Mouse (Mus musculus): Measurements from ENCODE around the gene Atg10. TPM values are rescaled to one million over a fixed set of nuclear protein-coding genes. Genes with fewer than 3 reads are reported as not detected.

Atg10 gene
- polyA plus RNA-seq, 1 experiment from 2014 or later: 16.2 TPM

DNA sequence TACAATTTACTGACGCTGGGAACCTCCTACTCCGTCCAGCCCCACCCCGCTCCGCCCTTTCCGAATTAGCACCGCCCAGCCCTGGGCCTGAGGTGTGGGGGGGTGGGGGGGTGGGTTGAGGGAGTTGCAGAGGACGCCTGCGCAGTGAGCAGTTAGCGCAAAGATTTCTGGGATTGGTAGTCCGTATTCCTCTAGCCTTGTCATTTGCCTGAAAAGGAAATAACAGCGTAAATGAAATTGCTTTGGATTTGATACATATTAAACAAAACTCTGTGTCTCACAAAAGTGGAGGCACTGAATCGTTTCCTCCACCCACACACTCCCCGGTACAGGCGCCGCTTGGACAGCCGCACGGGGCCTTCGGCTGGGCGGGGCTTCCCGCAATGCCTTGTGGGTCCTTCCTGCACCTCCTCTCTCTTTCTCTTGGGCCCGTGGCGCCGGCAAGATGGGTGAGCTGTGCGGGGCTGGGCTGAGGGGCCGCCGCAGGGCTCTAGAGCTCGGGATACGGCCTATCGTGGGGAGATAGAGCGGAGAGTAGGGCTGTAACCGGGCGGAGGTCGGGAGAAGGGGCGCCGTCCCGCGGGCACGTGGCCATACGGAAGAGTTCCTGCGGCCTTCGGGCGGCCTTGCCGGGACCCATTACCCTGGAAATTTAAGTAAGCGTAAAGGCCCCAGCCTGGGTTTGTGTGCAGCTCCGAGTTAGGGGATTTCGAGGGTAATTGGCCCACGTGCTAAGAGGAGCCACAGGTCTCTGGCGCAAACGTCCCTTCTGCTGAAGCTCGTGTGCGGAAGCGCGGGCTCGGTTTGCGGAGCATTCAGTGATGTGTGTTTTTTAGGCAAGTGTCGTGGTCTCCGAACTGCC is 300.8 kb downstream of the Atg10 start, which contains the start of gene Rps23:
Gene Rps23 (plus strand): TSS at position 208 of the 862 bp plus-strand sequence.
- Histone ChIP-seq H3K4me2 (ENCODE audit: low read depth) (peak within 1 kb of the TSS; percentile 69), H3K4me1 (ENCODE audit: control insufficient read depth, insufficient read depth, low read length) (no peaks in the 10 kb centered on the region), H3K27me3 (ENCODE audit: control insufficient read depth, insufficient read depth, low read length) (no peaks in the 10 kb centered on the region), H3K27ac (ENCODE audit: low read depth, low read length) (peak within 1 kb of the TSS; percentile 49), H3K9me3 (ENCODE audit: control insufficient read depth, low read length) (no peaks in the 10 kb centered on the region), H3K4me3 (ENCODE audit: low read depth, low read length) (peak within 1 kb of the TSS; percentile 85), H3K9ac (ENCODE audit: low read length) (peak within 1 kb of the TSS; percentile 94), H3K36me3 (ENCODE audit: control insufficient read depth, insufficient read depth, low read length) (peaks cover 5% of the 10 kb centered on the region)
- DNase-seq (ENCODE audit: low spot score) (peak; percentile 90), ATAC-seq (ENCODE audit: insufficient read depth, low FRiP score, low TSS enrichment) (peak; percentile 98)
- WGBS: under 1% methylated on average over 57 of the region's 57 CpGs

DNA sequence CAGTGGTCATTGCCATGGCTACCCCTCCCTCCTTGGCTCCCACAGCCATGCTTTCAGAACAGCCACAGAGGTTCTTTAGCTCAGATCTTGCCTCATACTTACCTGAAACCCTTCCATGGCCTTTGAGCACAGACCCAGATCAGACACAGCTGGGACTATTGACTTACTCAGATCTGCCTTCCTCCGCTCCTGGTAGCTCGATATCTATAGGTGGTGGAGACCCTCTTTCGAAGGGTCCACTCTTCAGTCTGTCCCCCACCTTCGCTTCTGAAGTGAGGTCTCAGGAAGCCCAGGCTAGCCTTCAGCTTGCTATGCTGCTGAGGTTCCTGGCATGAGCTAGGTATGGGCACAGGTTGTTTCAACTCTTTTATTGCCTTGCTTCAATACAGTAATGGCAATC is 309.0 kb downstream of the Atg10 start:
- DNase-seq (ENCODE audit: low spot score) (no peak), ATAC-seq (ENCODE audit: insufficient read depth, low FRiP score, low TSS enrichment) (no peak)
- H3K27ac ChIP-seq (ENCODE audit: low read depth, low read length): no peak overlapping the region
- no peaks in the 10 kb centered on the region for H3K27me3 ChIP-seq (ENCODE audit: control insufficient read depth, insufficient read depth, low read length)
- no peaks in the 10 kb centered on the region for H3K4me1 ChIP-seq (ENCODE audit: control insufficient read depth, insufficient read depth, low read length)
- 97% methylated on average over 4 of the region's 4 CpGs for WGBS
- H3K36me3 ChIP-seq (ENCODE audit: control insufficient read depth, insufficient read depth, low read length): no peaks in the 10 kb centered on the region
- no peak overlapping the region for H3K9ac ChIP-seq (ENCODE audit: low read length)
- no peak overlapping the region for H3K4me2 ChIP-seq (ENCODE audit: low read depth)
- no peak overlapping the region for H3K4me3 ChIP-seq (ENCODE audit: low read depth, low read length)
- no peaks in the 10 kb centered on the region for H3K9me3 ChIP-seq (ENCODE audit: control insufficient read depth, low read length)

DNA sequence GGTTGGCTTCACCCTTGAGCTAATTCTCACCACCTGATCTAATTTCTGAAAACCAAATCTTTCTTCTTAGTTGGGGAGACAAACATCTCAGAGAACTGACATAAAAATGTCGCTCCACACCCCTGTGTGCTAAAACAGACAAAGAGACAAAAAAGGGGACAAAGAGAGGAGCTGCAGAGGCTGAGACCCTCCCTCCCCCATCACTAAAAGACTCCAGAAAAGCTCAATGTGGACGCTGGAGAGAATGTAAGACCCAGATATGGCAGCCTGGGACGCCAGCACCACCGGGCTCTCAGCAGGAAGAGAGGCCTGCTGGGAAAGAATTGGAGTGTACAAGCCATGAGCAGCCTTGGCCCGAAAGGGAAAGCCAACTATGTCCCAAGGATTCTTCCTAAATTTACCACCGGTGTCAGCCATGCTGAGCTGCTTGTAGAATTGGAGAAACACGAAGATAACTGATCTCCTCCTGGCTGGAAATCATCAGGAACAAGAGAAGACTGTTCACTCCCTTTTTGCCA is 310.0 kb downstream of the Atg10 start:
- WGBS: 53% methylated on average over 7 of the region's 7 CpGs
- Histone ChIP-seq H3K27ac (ENCODE audit: low read depth, low read length) (no peak overlapping the region), H3K9ac (ENCODE audit: low read length) (no peak overlapping the region), H3K4me3 (ENCODE audit: low read depth, low read length) (no peak overlapping the region), H3K4me1 (ENCODE audit: control insufficient read depth, insufficient read depth, low read length) (no peaks in the 10 kb centered on the region), H3K27me3 (ENCODE audit: control insufficient read depth, insufficient read depth, low read length) (no peaks in the 10 kb centered on the region), H3K9me3 (ENCODE audit: control insufficient read depth, low read length) (no peaks in the 10 kb centered on the region), H3K4me2 (ENCODE audit: low read depth) (no peak overlapping the region), H3K36me3 (ENCODE audit: control insufficient read depth, insufficient read depth, low read length) (no peaks in the 10 kb centered on the region)
- no peak for ATAC-seq (ENCODE audit: insufficient read depth, low FRiP score, low TSS enrichment)
- no peak for DNase-seq (ENCODE audit: low spot score)

DNA sequence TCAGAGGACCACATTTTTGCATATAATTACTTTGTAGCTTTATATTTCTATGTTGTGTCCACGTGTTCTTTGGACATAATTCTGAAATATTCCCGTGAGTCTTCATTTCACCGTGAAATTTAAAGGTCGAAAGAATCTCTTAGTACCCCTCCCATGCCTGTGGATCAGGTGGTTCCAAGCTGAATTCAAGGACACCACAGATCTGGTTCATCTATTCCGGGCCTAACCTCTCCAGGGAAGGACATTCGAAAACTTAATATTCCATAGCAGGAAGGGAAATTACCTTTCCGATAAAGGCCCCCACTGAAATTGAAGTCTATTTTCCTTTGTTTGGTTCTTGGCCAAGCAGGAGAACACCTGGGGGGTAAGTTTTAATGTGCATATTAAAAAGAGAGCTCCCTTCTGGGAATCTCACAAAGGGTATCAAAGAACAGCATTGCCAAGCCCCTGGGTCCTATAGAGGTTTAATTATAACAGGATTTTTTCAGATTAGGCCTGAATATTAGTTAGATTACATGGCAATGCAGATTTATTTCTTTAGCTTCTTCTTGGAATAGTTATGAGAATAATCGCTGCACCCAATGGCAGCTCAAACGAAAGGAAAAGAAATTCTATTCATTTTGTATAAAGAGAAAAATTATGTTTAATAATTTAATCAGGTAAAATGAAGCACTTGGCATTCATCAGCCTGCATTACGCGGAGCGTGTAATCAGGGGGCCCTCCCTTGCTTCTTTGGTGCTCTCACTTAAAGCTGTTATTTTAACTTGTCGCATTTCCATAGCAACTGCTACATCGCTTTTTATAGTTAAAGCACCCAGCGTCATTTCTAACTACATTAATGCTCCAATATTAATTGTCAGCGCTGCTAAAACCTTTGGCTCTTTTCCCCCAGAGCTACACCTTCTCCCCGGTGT is 310.8 kb downstream of the Atg10 start:
- H3K9ac ChIP-seq (ENCODE audit: low read length): no peak overlapping the region
- no peaks in the 10 kb centered on the region for H3K4me1 ChIP-seq (ENCODE audit: control insufficient read depth, insufficient read depth, low read length)
- H3K27ac ChIP-seq (ENCODE audit: low read depth, low read length): no peak overlapping the region
- H3K4me2 ChIP-seq (ENCODE audit: low read depth): no peak overlapping the region
- ATAC-seq (ENCODE audit: insufficient read depth, low FRiP score, low TSS enrichment) (no peak), DNase-seq (ENCODE audit: low spot score) (no peak)
- H3K36me3 ChIP-seq (ENCODE audit: control insufficient read depth, insufficient read depth, low read length): no peaks in the 10 kb centered on the region
- H3K4me3 ChIP-seq (ENCODE audit: low read depth, low read length): no peak overlapping the region
- H3K9me3 ChIP-seq (ENCODE audit: control insufficient read depth, low read length): no peaks in the 10 kb centered on the region
- no peaks in the 10 kb centered on the region for H3K27me3 ChIP-seq (ENCODE audit: control insufficient read depth, insufficient read depth, low read length)
- WGBS: 82% methylated on average over 17 of the region's 17 CpGs

DNA sequence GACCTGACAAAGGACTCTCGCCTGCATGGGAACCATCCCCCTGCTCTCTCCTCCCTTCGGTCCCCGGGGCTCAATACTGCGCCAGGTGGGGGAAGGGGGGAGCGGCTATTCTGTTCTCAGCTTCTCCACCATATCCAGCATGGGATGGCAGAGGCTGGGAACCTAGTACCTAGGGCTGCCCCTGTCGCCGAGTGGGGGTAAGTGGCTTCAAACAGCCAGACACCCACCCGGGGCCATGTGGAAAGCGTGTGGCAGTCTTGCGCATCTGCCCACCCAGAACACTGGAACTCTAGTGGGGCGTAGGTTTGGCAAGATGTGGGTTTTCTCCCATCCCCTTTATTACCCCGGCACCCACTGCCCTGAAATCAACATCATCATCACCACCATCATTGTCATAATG is 316.4 kb downstream of the Atg10 start:
- H3K9me3 ChIP-seq (ENCODE audit: control insufficient read depth, low read length): no peaks in the 10 kb centered on the region
- no peaks in the 10 kb centered on the region for H3K4me1 ChIP-seq (ENCODE audit: control insufficient read depth, insufficient read depth, low read length)
- no peaks in the 10 kb centered on the region for H3K27me3 ChIP-seq (ENCODE audit: control insufficient read depth, insufficient read depth, low read length)
- no peak overlapping the region for H3K4me3 ChIP-seq (ENCODE audit: low read depth, low read length)
- H3K4me2 ChIP-seq (ENCODE audit: low read depth): no peak overlapping the region
- 89% methylated on average over 12 of the region's 12 CpGs for WGBS
- DNase-seq (ENCODE audit: low spot score) (no peak), ATAC-seq (ENCODE audit: insufficient read depth, low FRiP score, low TSS enrichment) (no peak)
- H3K36me3 ChIP-seq (ENCODE audit: control insufficient read depth, insufficient read depth, low read length): no peaks in the 10 kb centered on the region
- H3K27ac ChIP-seq (ENCODE audit: low read depth, low read length): no peak overlapping the region
- no peak overlapping the region for H3K9ac ChIP-seq (ENCODE audit: low read length)

DNA sequence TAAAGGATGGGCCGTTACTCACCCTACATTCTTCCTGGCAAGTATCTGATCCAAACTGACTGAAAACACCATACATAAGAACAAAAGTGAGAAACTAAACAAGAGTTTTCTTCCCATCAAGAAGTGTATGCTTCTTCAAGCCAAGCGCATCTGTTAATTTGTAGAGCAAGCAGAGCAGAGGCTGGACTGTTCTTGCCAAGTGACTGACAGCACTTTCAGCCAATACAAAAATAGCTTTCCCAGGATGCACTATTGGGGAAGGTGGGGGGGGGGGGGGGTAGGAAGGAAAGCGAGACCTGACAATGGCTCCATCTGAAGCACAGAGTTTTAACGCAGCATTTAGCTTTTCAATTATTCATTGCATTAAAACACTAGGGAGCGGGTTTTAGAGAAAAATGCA is 318.6 kb downstream of the Atg10 start, which contains the start of gene Atp6ap1l:
Gene Atp6ap1l (minus strand): TSS at position 180 of the 400 bp plus-strand sequence.
- DNase-seq (ENCODE audit: low spot score) (no peak), ATAC-seq (ENCODE audit: insufficient read depth, low FRiP score, low TSS enrichment) (no peak)
- H3K4me2 ChIP-seq (ENCODE audit: low read depth): no peak within 1 kb of the TSS
- H3K9me3 ChIP-seq (ENCODE audit: control insufficient read depth, low read length): no peaks in the 10 kb centered on the region
- 90% methylated on average over 5 of the region's 5 CpGs for WGBS
- H3K4me3 ChIP-seq (ENCODE audit: low read depth, low read length): no peak within 1 kb of the TSS
- no peak within 1 kb of the TSS for H3K27ac ChIP-seq (ENCODE audit: low read depth, low read length)
- no peaks in the 10 kb centered on the region for H3K36me3 ChIP-seq (ENCODE audit: control insufficient read depth, insufficient read depth, low read length)
- no peak within 1 kb of the TSS for H3K9ac ChIP-seq (ENCODE audit: low read length)
- no peaks in the 10 kb centered on the region for H3K4me1 ChIP-seq (ENCODE audit: control insufficient read depth, insufficient read depth, low read length)
- H3K27me3 ChIP-seq (ENCODE audit: control insufficient read depth, insufficient read depth, low read length): no peaks in the 10 kb centered on the region

DNA sequence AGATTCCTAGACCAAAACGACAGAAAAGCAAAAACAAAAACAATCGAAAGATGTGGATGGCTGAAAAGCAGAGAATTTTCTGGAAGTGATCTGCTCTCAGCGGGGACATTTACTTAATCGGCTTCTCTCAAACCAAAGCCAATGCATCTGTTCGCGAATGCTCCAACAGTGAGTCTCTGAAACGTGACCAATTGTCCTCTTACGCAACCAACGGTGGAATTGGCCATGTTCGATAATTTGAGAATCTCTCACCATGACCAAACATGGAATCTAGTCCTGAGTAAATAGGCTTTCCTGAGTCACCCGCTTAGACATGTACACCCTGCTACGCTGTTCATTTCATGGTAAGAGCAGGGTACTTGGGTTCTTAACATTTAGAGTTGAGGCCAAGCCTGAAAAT is 326.9 kb downstream of the Atg10 start:
- no peak for ATAC-seq (ENCODE audit: insufficient read depth, low FRiP score, low TSS enrichment)
- no peak overlapping the region for H3K4me2 ChIP-seq (ENCODE audit: low read depth)

DNA sequence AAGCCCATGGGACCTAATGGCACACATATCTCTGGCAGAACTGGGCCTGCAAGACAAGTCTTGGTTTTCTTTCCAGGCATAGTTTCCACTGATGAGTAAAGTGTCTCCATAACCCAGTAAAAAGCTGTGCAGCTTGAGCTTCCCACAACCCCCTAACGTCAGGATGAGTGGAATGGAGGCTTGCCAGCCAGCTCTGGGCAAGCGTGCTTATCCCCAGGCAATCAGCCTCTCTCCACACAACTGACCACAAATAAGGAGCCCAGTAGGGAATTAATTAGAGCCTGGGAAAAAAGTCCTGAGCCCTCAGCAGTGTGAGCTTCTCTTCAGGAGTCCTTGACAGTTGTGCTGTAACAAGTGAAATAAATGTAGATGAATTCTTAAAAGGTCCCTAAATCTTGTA is 327.7 kb downstream of the Atg10 start:
- no peak overlapping the region for H3K27ac ChIP-seq (ENCODE audit: low read depth, low read length)
- ATAC-seq (ENCODE audit: insufficient read depth, low FRiP score, low TSS enrichment): no peak
- WGBS: 61% methylated on average over 2 of the region's 2 CpGs

More for the DNA sequence above, 326.9 kb downstream of the Atg10 start:
- H3K27ac ChIP-seq (ENCODE audit: low read depth, low read length): no peak overlapping the region
- WGBS: 90% methylated on average over 12 of the region's 12 CpGs
- no peak overlapping the region for H3K9ac ChIP-seq (ENCODE audit: low read length)
- H3K4me3 ChIP-seq (ENCODE audit: low read depth, low read length): no peak overlapping the region
- H3K4me1 ChIP-seq (ENCODE audit: control insufficient read depth, insufficient read depth, low read length): no peaks in the 10 kb centered on the region
- no peaks in the 10 kb centered on the region for H3K27me3 ChIP-seq (ENCODE audit: control insufficient read depth, insufficient read depth, low read length)
- no peak for DNase-seq (ENCODE audit: low spot score)
- H3K36me3 ChIP-seq (ENCODE audit: control insufficient read depth, insufficient read depth, low read length): no peaks in the 10 kb centered on the region
- no peaks in the 10 kb centered on the region for H3K9me3 ChIP-seq (ENCODE audit: control insufficient read depth, low read length)

More for the DNA sequence above, 327.7 kb downstream of the Atg10 start:
- Histone ChIP-seq H3K4me1 (ENCODE audit: control insufficient read depth, insufficient read depth, low read length) (no peaks in the 10 kb centered on the region), H3K9me3 (ENCODE audit: control insufficient read depth, low read length) (no peaks in the 10 kb centered on the region), H3K4me3 (ENCODE audit: low read depth, low read length) (no peak overlapping the region), H3K9ac (ENCODE audit: low read length) (no peak overlapping the region), H3K4me2 (ENCODE audit: low read depth) (no peak overlapping the region), H3K27me3 (ENCODE audit: control insufficient read depth, insufficient read depth, low read length) (no peaks in the 10 kb centered on the region), H3K36me3 (ENCODE audit: control insufficient read depth, insufficient read depth, low read length) (no peaks in the 10 kb centered on the region)
- DNase-seq (ENCODE audit: low spot score): no peak

Data from neural tube, embryonic 11.5 days (tissue).